Mouse (Mus musculus): Measurements from ENCODE around the gene Mgrn1. TPM values are rescaled to one million over a fixed set of nuclear protein-coding genes. Genes with fewer than 3 reads are reported as not detected.

The Mgrn1 gene
- polyA plus RNA-seq, 1 experiment from 2014 or later, result 57.8 TPM

- Histone ChIP-seq H3K4me3 (ENCODE audit: low read depth, low read length) (no peak overlapping the region), H3K4me2 (replicated peaks; ENCODE audit: low read depth) (no peak overlapping the region), H3K27ac (ENCODE audit: low read depth, low read length) (no peak overlapping the region), H3K4me1 (replicated peaks; ENCODE audit: control insufficient read depth, insufficient read depth, low read length) (no peaks in the 10 kb centered on the region), H3K36me3 (ENCODE audit: control insufficient read depth, insufficient read depth) (no peaks in the 10 kb centered on the region), H3K9ac (ENCODE audit: low read depth, low read length) (no peak overlapping the region), H3K9me3 (ENCODE audit: control insufficient read depth) (no peaks in the 10 kb centered on the region), H3K27me3 (replicated peaks; ENCODE audit: control insufficient read depth, insufficient read depth, low read length) (no peaks in the 10 kb centered on the region)
- ATAC-seq, result no peak
- 86% methylated on average over 8 of the region's 8 CpGs for WGBS
- TF ChIP-seq CTCF (IDR thresholded peaks at IDR 0.05; ENCODE audit: low read depth), result no peak
These were observed 79.5 kb downstream of the Mgrn1 start for GRCm38 (mm10) chr16:4965392-4966129.

DNA sequence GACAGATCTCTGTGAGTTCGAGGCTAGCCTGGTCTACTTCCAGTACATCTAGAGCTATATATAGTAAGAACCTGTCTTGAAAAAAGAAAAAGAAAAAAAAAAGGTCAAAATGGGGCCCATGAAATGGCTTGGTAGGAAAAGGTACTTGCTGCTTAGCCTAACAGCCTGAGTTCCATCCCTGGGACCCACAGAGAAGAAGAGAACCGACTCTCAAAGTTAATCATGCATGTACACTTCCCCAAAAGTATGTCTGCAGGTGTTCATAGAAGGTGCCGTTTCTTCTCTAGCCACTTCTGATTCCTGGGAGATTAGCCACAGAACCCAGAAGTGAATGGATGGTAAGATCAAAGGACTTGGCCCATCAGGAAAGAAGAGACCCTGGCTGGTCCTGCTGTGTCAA, 82.4 kb downstream of the Mgrn1 start:
- 81% methylated on average over 3 of the region's 3 CpGs for WGBS
- no peak for ATAC-seq
- Histone ChIP-seq H3K27me3 (replicated peaks; ENCODE audit: control insufficient read depth, insufficient read depth, low read length) (no peaks in the 10 kb centered on the region), H3K4me1 (replicated peaks; ENCODE audit: control insufficient read depth, insufficient read depth, low read length) (no peaks in the 10 kb centered on the region), H3K36me3 (ENCODE audit: control insufficient read depth, insufficient read depth) (no peaks in the 10 kb centered on the region), H3K4me3 (ENCODE audit: low read depth, low read length) (no peak overlapping the region), H3K9ac (ENCODE audit: low read depth, low read length) (no peak overlapping the region), H3K9me3 (ENCODE audit: control insufficient read depth) (no peaks in the 10 kb centered on the region), H3K27ac (ENCODE audit: low read depth, low read length) (no peak overlapping the region), H3K4me2 (replicated peaks; ENCODE audit: low read depth) (no peak overlapping the region)
- no peak for TF ChIP-seq CTCF (IDR thresholded peaks at IDR 0.05; ENCODE audit: low read depth)

DNA sequence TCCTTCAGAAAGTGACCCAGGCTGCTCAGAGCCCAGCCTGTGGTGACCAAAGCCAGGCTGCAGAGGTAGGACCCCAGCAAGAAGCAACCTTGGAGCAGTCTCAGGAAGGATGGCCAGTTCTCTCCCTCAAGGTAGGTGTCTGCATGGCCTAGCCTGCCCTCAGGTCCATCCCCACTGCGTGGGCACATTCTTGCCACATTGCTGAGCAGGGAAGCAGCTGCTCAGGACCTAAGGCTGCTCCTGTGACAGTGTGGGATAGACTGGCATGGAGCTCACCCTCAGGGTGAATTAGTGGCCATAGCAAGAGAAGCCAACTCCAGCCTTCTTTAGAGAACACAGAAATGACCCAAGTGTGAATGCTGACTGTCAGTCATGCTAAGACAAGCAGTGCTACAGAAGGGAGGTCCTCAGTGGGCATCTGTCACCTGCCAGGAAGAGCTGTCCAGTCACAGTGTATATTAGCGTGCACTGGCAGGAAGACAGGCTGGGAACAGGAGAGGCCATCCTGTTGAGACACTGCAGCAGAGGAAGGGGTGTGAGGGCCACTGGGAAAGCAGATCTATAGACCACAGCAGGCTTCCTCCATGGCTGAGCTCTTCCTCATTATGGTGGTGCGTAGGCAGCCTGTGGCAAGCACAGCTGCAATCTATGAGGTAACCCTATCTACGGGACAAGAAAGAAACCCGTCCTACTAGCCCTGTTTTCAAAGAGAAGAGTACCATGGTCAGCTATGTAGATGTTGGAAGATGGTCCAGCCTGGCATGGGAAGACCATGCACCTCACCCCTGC, 83.2 kb downstream of the Mgrn1 start:
- Histone ChIP-seq H3K27me3 (replicated peaks; ENCODE audit: control insufficient read depth, insufficient read depth, low read length) (no peaks in the 10 kb centered on the region), H3K36me3 (ENCODE audit: control insufficient read depth, insufficient read depth) (no peaks in the 10 kb centered on the region), H3K9ac (ENCODE audit: low read depth, low read length) (no peak overlapping the region), H3K27ac (ENCODE audit: low read depth, low read length) (no peak overlapping the region), H3K4me1 (replicated peaks; ENCODE audit: control insufficient read depth, insufficient read depth, low read length) (no peaks in the 10 kb centered on the region), H3K9me3 (ENCODE audit: control insufficient read depth) (no peaks in the 10 kb centered on the region), H3K4me3 (ENCODE audit: low read depth, low read length) (no peak overlapping the region), H3K4me2 (replicated peaks; ENCODE audit: low read depth) (no peak overlapping the region)
- TF ChIP-seq CTCF (IDR thresholded peaks at IDR 0.05; ENCODE audit: low read depth), result no peak
- WGBS, result 79% methylated on average over 5 of the region's 5 CpGs
- no peak for ATAC-seq

- Histone ChIP-seq H3K9ac (ENCODE audit: low read depth, low read length) (no peak overlapping the region), H3K4me3 (ENCODE audit: low read depth, low read length) (no peak overlapping the region), H3K4me1 (replicated peaks; ENCODE audit: control insufficient read depth, insufficient read depth, low read length) (no peaks in the 10 kb centered on the region), H3K27me3 (replicated peaks; ENCODE audit: control insufficient read depth, insufficient read depth, low read length) (no peaks in the 10 kb centered on the region), H3K27ac (ENCODE audit: low read depth, low read length) (no peak overlapping the region), H3K4me2 (replicated peaks; ENCODE audit: low read depth) (no peak overlapping the region), H3K9me3 (ENCODE audit: control insufficient read depth) (no peaks in the 10 kb centered on the region), H3K36me3 (ENCODE audit: control insufficient read depth, insufficient read depth) (no peaks in the 10 kb centered on the region)
- 63% methylated on average over 4 of the region's 4 CpGs for whole genome bisulfite sequencing
- ATAC-seq, result no peak
- TF ChIP-seq CTCF (IDR thresholded peaks at IDR 0.05; ENCODE audit: low read depth), result no peak
These were observed 85.6 kb downstream of the Mgrn1 start for GRCm38 (mm10) chr16:4971626-4972025.

DNA sequence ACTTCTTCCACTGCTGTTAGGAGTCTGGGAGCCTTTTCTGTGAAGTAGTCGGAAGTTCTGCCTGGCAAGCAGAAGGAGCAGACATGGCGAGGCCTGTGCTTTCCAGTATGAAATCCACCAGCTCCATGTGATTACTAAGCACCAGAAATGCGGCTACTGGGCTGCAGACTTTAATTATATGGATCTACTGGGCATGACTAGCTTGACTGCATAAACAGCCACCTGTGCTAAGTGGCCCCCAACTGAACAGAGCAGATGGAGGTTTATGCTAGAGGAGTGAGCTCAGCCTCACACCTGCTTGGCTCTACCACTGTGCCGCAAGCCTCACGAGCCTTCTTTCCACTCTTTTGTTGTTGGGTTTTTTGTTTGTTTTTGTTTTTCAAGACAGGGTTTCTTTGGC, 88.5 kb downstream of the Mgrn1 start:
- H3K9ac ChIP-seq (ENCODE audit: low read depth, low read length), result no peak overlapping the region
- no peak overlapping the region for H3K4me2 ChIP-seq (replicated peaks; ENCODE audit: low read depth)
- H3K36me3 ChIP-seq (ENCODE audit: control insufficient read depth, insufficient read depth), result no peaks in the 10 kb centered on the region
- H3K9me3 ChIP-seq (ENCODE audit: control insufficient read depth), result no peaks in the 10 kb centered on the region
- H3K27me3 ChIP-seq (replicated peaks; ENCODE audit: control insufficient read depth, insufficient read depth, low read length), result no peaks in the 10 kb centered on the region
- H3K27ac ChIP-seq (ENCODE audit: low read depth, low read length), result no peak overlapping the region
- H3K4me3 ChIP-seq (ENCODE audit: low read depth, low read length), result no peak overlapping the region
- no peak for ATAC-seq
- no peak for TF ChIP-seq CTCF (IDR thresholded peaks at IDR 0.05; ENCODE audit: low read depth)
- no peaks in the 10 kb centered on the region for H3K4me1 ChIP-seq (replicated peaks; ENCODE audit: control insufficient read depth, insufficient read depth, low read length)
- WGBS, result 88% methylated on average over 5 of the region's 5 CpGs

DNA sequence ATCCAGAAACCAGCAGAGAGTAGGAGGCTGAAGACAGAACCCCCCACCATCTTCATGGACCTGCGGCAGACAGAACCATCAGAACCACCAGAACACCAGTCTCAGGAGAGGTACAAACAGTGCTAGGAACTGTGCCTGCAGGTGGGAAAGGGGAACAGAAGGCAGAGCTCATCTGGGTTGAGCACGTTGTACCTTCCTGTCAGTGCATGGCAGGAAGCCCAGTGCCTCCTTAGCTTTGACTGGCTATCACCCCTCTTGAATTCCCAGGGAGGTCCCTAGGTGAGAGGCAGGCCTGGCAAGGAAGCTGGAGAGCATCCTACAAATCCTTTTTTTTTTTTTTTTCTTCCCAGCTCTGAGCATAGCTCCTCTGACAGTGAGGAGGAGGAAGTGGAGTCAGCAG, 90.1 kb downstream of the Mgrn1 start:
- Histone ChIP-seq H3K4me1 (replicated peaks; ENCODE audit: control insufficient read depth, insufficient read depth, low read length) (no peaks in the 10 kb centered on the region), H3K9ac (ENCODE audit: low read depth, low read length) (no peak overlapping the region), H3K36me3 (ENCODE audit: control insufficient read depth, insufficient read depth) (no peaks in the 10 kb centered on the region), H3K4me3 (ENCODE audit: low read depth, low read length) (no peak overlapping the region), H3K9me3 (ENCODE audit: control insufficient read depth) (no peaks in the 10 kb centered on the region), H3K27ac (ENCODE audit: low read depth, low read length) (no peak overlapping the region), H3K27me3 (replicated peaks; ENCODE audit: control insufficient read depth, insufficient read depth, low read length) (no peaks in the 10 kb centered on the region), H3K4me2 (replicated peaks; ENCODE audit: low read depth) (no peak overlapping the region)
- TF ChIP-seq CTCF (IDR thresholded peaks at IDR 0.05; ENCODE audit: low read depth), result no peak
- 74% methylated on average over 2 of the region's 2 CpGs for WGBS
- no peak for ATAC-seq

Data from intestine, postnatal 0 days (tissue).